Mouse (Mus musculus) midbrain, embryonic 14.5 days (tissue): ENCODE measurements around the gene Macrod2. TPM values are rescaled to one million over a fixed set of nuclear protein-coding genes. Genes with fewer than 3 reads are reported as not detected.

Experiments
- ATAC-seq: fragments of 200-750 bp; cut with Nextera tagmentation; 2 replicates; pipeline ENCODE4 v1.8.0; 2017; ENCODE audit warnings: moderate number of reproducible peaks, moderate library complexity; ENCODE audit not compliant: low FRiP score, low TSS enrichment
- DNase-seq: peaks from one replicate; pipeline ENCODE4 v3.0.0-alpha.2; 2015
- H3K27ac ChIP-seq: fragments of 300-500 bp; sonication (generic); replicated peaks from 2 replicates; pipeline ENCODE4 v1.5.1; 2014; ENCODE audit warnings: mild to moderate bottlenecking, low read depth, low read length, moderate library complexity
- H3K27me3 ChIP-seq: fragments of 300-500 bp; sonication (generic); 2 replicates; pipeline ENCODE4 v1.6.1; 2014; ENCODE audit warnings: low read length, control low read depth, mixed read lengths; ENCODE audit not compliant: control insufficient read depth, insufficient read depth
- H3K36me3 ChIP-seq: fragments of 300-500 bp; sonication (generic); 2 replicates; pipeline ENCODE4 v1.6.1; 2014; ENCODE audit warnings: low read length, control low read depth; ENCODE audit not compliant: control insufficient read depth, insufficient read depth
- H3K4me1 ChIP-seq: fragments of 300-500 bp; sonication (generic); 2 replicates; pipeline ENCODE4 v1.6.1; 2014; ENCODE audit warnings: mild to moderate bottlenecking, antibody characterized with exemption, low read length, control low read depth; ENCODE audit not compliant: control insufficient read depth, insufficient read depth
- H3K4me2 ChIP-seq: fragments of 300-500 bp; sonication (generic); 2 replicates; pipeline ENCODE4 v1.6.1; 2014; ENCODE audit warnings: mild to moderate bottlenecking, low read length, moderate library complexity
- H3K4me3 ChIP-seq: fragments of 300-500 bp; sonication (generic); replicated peaks from 2 replicates; pipeline ENCODE4 v1.5.1; 2014; ENCODE audit warnings: low read depth, low read length
- H3K9ac ChIP-seq: fragments of 300-500 bp; sonication (generic); replicated peaks from 2 replicates; pipeline ENCODE4 v1.6.1; 2014; ENCODE audit warnings: mild to moderate bottlenecking, low read length, moderate library complexity
- H3K9me3 ChIP-seq: fragments of 300-500 bp; sonication (generic); 2 replicates; pipeline ENCODE4 v1.6.1; 2016; ENCODE audit warnings: low read length, control low read depth, mixed read lengths; ENCODE audit not compliant: control insufficient read depth
- WGBS: fragments of 180-500 bp; shearing (Covaris S2); extraction: QIAGEN DNeasy Blood & Tissue Kit; methylation state at CpG from one replicate; pipeline ENCODE4 v1.1.7; 2014; 5-methylcytosine and 5-hydroxymethylcytosine counted together
- polyA plus RNA-seq: library from polyadenylated mRNA; unstranded; fragments of >200 nt; fragmentation: Nextera tagmentation; extraction: Ambion mirVana; gene quantifications from 2 replicates; pipeline ENCODE4 v1.2.1, GENCODE M21; 2014

Macrod2 gene
- polyA plus RNA-seq, 1 experiment from 2014 or later = 61.4 TPM

GRCm38 (mm10) chr2:142373978-142374377, 1978.9 kb downstream of the Macrod2 start:
- ATAC-seq (no peak), DNase-seq (peak; percentile 27)
- H3K9me3 ChIP-seq = no peaks in the 10 kb centered on the region
- no peak overlapping the region for H3K4me3 ChIP-seq
- WGBS = 13% methylated on average over 3 of the region's 3 CpGs
- H3K27me3 ChIP-seq = no peaks in the 10 kb centered on the region
- no peak overlapping the region for H3K27ac ChIP-seq
- H3K9ac ChIP-seq = no peak overlapping the region
- H3K36me3 ChIP-seq = no peaks in the 10 kb centered on the region
- H3K4me1 ChIP-seq = no peaks in the 10 kb centered on the region
- no peak overlapping the region for H3K4me2 ChIP-seq

DNA sequence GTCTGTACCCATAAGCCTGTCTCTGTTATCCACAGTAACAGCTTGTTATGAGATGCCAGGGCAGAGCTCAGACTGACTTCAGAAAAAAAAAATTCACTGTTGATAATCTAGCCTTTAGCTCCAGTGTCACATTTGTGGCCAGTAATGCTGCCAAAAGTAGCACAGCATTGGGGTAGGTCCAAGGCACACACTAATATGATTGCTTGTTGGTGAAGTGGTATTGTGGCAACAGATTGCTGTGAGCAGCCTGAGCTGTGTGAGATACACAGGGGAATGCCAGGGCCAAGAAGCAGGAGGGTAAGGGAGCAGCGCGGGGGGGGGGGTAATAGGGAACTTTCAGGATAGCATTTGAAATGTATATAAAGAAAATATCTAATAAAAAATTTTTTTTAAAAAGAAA, 1985.5 kb downstream of the Macrod2 start:
- Histone ChIP-seq H3K4me2 (no peak overlapping the region), H3K36me3 (no peaks in the 10 kb centered on the region), H3K27me3 (no peaks in the 10 kb centered on the region), H3K9ac (no peak overlapping the region), H3K27ac (no peak overlapping the region), H3K4me1 (no peaks in the 10 kb centered on the region), H3K4me3 (no peak overlapping the region), H3K9me3 (no peaks in the 10 kb centered on the region)
- no peak for ATAC-seq
- 93% methylated on average over 2 of the region's 2 CpGs for WGBS
- DNase-seq = no peak

- H3K27ac ChIP-seq = no peak overlapping the region
- H3K27me3 ChIP-seq = no peaks in the 10 kb centered on the region
- H3K4me1 ChIP-seq = no peaks in the 10 kb centered on the region
- 90% methylated on average over 2 of the region's 2 CpGs for WGBS
- H3K9me3 ChIP-seq = no peaks in the 10 kb centered on the region
- H3K4me3 ChIP-seq = no peak overlapping the region
- ATAC-seq = no peak
- no peak for DNase-seq
- H3K36me3 ChIP-seq = no peaks in the 10 kb centered on the region
- H3K9ac ChIP-seq = no peak overlapping the region
- no peak overlapping the region for H3K4me2 ChIP-seq
Measured at GRCm38 (mm10) chr2:142381081-142381579, 1986.0 kb downstream of the Macrod2 start.

- H3K4me2 ChIP-seq = no peak overlapping the region
- no peaks in the 10 kb centered on the region for H3K27me3 ChIP-seq
- H3K4me3 ChIP-seq = no peak overlapping the region
- H3K9ac ChIP-seq = no peak overlapping the region
- ATAC-seq (no peak), DNase-seq (no peak)
- H3K27ac ChIP-seq = no peak overlapping the region
- H3K36me3 ChIP-seq = no peaks in the 10 kb centered on the region
- no peaks in the 10 kb centered on the region for H3K4me1 ChIP-seq
- 0 out of 2 replicates have a peak, but pooled peaks cover 4% of the 10 kb centered on the region for H3K9me3 ChIP-seq
Measured at GRCm38 (mm10) chr2:142393546-142393945, 1998.4 kb downstream of the Macrod2 start.

DNA sequence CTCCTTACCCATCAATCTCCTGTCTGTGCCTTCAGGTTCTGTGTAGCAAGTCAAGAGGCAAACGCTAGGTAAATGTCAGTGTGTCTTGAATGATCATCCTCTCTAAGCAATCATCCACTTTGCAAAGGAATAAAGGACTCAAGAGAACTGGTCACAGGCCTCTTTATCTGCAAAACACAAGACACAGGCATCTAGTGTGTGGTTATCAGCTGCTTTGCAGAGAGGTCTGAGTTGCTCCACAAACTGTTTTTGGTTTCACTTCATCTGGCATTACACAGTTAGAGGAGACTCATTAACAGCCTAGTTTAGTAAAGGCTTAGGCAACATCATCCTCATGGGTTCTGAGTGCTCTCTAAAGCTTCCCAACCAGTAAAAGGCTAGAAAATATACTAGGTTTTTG, 2004.4 kb downstream of the Macrod2 start:
- WGBS = 76% methylated on average over 1 of the region's 1 CpGs
- H3K9me3 ChIP-seq = no peaks in the 10 kb centered on the region
- no peak overlapping the region for H3K9ac ChIP-seq

GRCm38 (mm10) chr2:142400781-142401180, 2005.7 kb downstream of the Macrod2 start:
- Histone ChIP-seq H3K4me1 (peaks cover 3% of the 10 kb centered on the region; the same call in 1 of the 2 replicates), H3K9me3 (no peaks in the 10 kb centered on the region), H3K36me3 (no peaks in the 10 kb centered on the region), H3K9ac (no peak overlapping the region), H3K27ac (no peak overlapping the region), H3K4me3 (no peak overlapping the region), H3K4me2 (no peak overlapping the region), H3K27me3 (no peaks in the 10 kb centered on the region)
- 87% methylated on average over 4 of the region's 4 CpGs for WGBS
- DNase-seq = no peak
- no peak for ATAC-seq

More for the DNA sequence above, 2004.4 kb downstream of the Macrod2 start:
- Histone ChIP-seq H3K36me3 (no peaks in the 10 kb centered on the region), H3K4me3 (no peak overlapping the region), H3K27ac (no peak overlapping the region), H3K27me3 (no peaks in the 10 kb centered on the region), H3K4me1 (peaks cover 3% of the 10 kb centered on the region; the same call in 1 of the 2 replicates), H3K4me2 (no peak overlapping the region)
- no peak for DNase-seq
- no peak for ATAC-seq

- H3K4me3 ChIP-seq = no peak overlapping the region
- H3K9ac ChIP-seq = no peak overlapping the region
- H3K27me3 ChIP-seq = no peaks in the 10 kb centered on the region
- DNase-seq (no peak), ATAC-seq (no peak)
- no peaks in the 10 kb centered on the region for H3K9me3 ChIP-seq
- H3K36me3 ChIP-seq = no peaks in the 10 kb centered on the region
- H3K27ac ChIP-seq = no peak overlapping the region
- H3K4me1 ChIP-seq = peaks cover 3% of the 10 kb centered on the region; the same call in 1 of the 2 replicates
- 79% methylated on average over 3 of the region's 3 CpGs for WGBS
- H3K4me2 ChIP-seq = no peak overlapping the region
Measured at GRCm38 (mm10) chr2:142401359-142401758, 2006.2 kb downstream of the Macrod2 start.

- Histone ChIP-seq H3K27me3 (no peaks in the 10 kb centered on the region), H3K4me1 (peaks cover 3% of the 10 kb centered on the region; the same call in 1 of the 2 replicates), H3K36me3 (no peaks in the 10 kb centered on the region), H3K9ac (no peak overlapping the region), H3K4me2 (no peak overlapping the region), H3K9me3 (no peaks in the 10 kb centered on the region), H3K4me3 (no peak overlapping the region), H3K27ac (no peak overlapping the region)
- no peak for DNase-seq
- no peak for ATAC-seq
Measured at GRCm38 (mm10) chr2:142403394-142403793, 2008.3 kb downstream of the Macrod2 start.

DNA sequence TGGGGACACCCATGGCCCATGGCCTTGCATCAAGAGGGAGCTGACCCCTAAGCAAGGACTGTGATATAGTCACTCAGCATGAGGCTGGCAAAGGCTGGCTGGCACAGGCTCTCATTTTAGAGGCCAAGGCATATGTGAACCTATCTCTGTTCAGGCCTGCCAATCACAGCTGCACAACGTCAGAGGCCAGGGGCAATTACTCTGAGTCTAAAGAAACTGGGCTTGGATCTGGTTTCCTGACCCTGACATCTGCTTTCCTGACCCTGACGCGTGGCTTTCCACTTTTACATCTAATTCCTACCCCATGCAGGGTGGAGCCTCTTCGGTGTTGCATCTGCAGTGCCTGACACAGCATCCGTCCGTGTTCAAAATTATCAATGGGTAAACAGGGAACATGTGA, 2009.2 kb downstream of the Macrod2 start:
- DNase-seq = no peak
- peaks cover 3% of the 10 kb centered on the region; the same call in 1 of the 2 replicates for H3K4me1 ChIP-seq

More for the DNA sequence above, 2009.2 kb downstream of the Macrod2 start:
- Histone ChIP-seq H3K36me3 (no peaks in the 10 kb centered on the region), H3K9ac (no peak overlapping the region), H3K4me2 (no peak overlapping the region), H3K27me3 (no peaks in the 10 kb centered on the region), H3K9me3 (no peaks in the 10 kb centered on the region), H3K4me3 (no peak overlapping the region), H3K27ac (no peak overlapping the region)
- 64% methylated on average over 6 of the region's 6 CpGs for WGBS
- ATAC-seq = no peak
